8 mouse cellular contexts compared by ENCODE assay signal in genomic region chr2:104742741-104743064, GRCm38 (mm10). TPM values are rescaled to one million over a fixed set of nuclear protein-coding genes. Genes with fewer than 3 reads are reported as not detected.
DNase-seq lines count a peak whose midpoint lies in the region; ATAC-seq and TF ChIP-seq lines count a peak whose summit lies in the region.

Gene Depdc7, minus strand, starts transcription at chr2:104742878.

- peaks cover 19% of the 10 kb centered on the region for H3K27me3 ChIP-seq in E14TG2a.4 (ENCODE audit: insufficient read depth, low read length)
- H3K27me3 ChIP-seq in forebrain, embryonic 14.5 days (replicated peaks; ENCODE audit: control insufficient read depth, insufficient read depth, low read length) = no peaks in the 10 kb centered on the region
- H3K27me3 ChIP-seq in liver, embryonic 16.5 days (ENCODE audit: control insufficient read depth, insufficient read depth, low read depth, low read length) = peaks cover 26% of the 10 kb centered on the region
- peaks cover 26% of the 10 kb centered on the region for H3K27me3 ChIP-seq in neural tube, embryonic 12.5 days (replicated peaks)
- no peaks in the 10 kb centered on the region; the same call in 1 of the 2 replicates for H3K27me3 ChIP-seq in testis, adult 2 months (ENCODE audit: control insufficient read depth, insufficient read depth, low read length)

- DNase-seq in c-Kit-positive CD71-positive TER-119-negative erythroid progenitor cells, embryonic 14.5 days (ENCODE audit: low read depth) = peak; percentile 83
- DNase-seq in forebrain, embryonic 14.5 days (ENCODE audit: low spot score) = peak; percentile 87
- DNase-seq in heart, postnatal 10 days = peak; percentile 93
- peak; percentile 54 for DNase-seq in large intestine, adult 2 months (ENCODE audit: low read depth, low spot score)

- peak within 1 kb of the TSS; percentile 99 for H3K4me2 ChIP-seq in forebrain, embryonic 14.5 days (ENCODE audit: low read length)
- H3K4me2 ChIP-seq in liver, embryonic 16.5 days (ENCODE audit: low read depth, low read length) = peak within 1 kb of the TSS; percentile 73
- peak within 1 kb of the TSS; percentile 99 for H3K4me2 ChIP-seq in neural tube, embryonic 12.5 days (replicated peaks)

- WGBS in forebrain, embryonic 14.5 days = 1% methylated on average over 31 of the region's 31 CpGs
- WGBS in large intestine, adult 2 months = under 1% methylated on average over 31 of the region's 31 CpGs
- WGBS in liver, embryonic 16.5 days (ENCODE audit: insufficient replicate concordance) = 0% methylated on average over 31 of the region's 31 CpGs
- WGBS in neural tube, embryonic 12.5 days = under 1% methylated on average over 31 of the region's 31 CpGs

- H3K4me3 ChIP-seq in E14TG2a.4 (replicated peaks; ENCODE audit: low read length) = peak within 1 kb of the TSS; percentile 87
- peak within 1 kb of the TSS; percentile 70 for H3K4me3 ChIP-seq in forebrain, embryonic 14.5 days (ENCODE audit: low read depth, low read length)
- peak within 1 kb of the TSS; percentile 67 for H3K4me3 ChIP-seq in liver, embryonic 16.5 days (ENCODE audit: low read depth, low read length)
- H3K4me3 ChIP-seq in neural tube, embryonic 12.5 days = peak within 1 kb of the TSS; percentile 71
- H3K4me3 ChIP-seq in testis, adult 2 months (ENCODE audit: control insufficient read depth, low read depth, low read length) = peak within 1 kb of the TSS; percentile 67

- H3K27ac ChIP-seq in forebrain, embryonic 14.5 days (ENCODE audit: low read depth, low read length) = no peak within 1 kb of the TSS
- H3K27ac ChIP-seq in liver, embryonic 16.5 days (ENCODE audit: low read length) = peak within 1 kb of the TSS; percentile 78
- no peak within 1 kb of the TSS for H3K27ac ChIP-seq in neural tube, embryonic 12.5 days
- no peak within 1 kb of the TSS for H3K27ac ChIP-seq in testis, adult 2 months (ENCODE audit: control insufficient read depth, insufficient read depth, low read depth, low read length)

- ATAC-seq in forebrain, embryonic 14.5 days = peak; percentile 93
- peak; percentile 90 for ATAC-seq in liver, embryonic 16.5 days (ENCODE audit: low read depth)
- peak; percentile 87 for ATAC-seq in neural tube, embryonic 12.5 days (ENCODE audit: low FRiP score, low read depth)

- peaks cover 36% of the 10 kb centered on the region for H3K4me1 ChIP-seq in E14TG2a.4 (replicated peaks; ENCODE audit: low read depth, low read length)
- H3K4me1 ChIP-seq in forebrain, embryonic 14.5 days (ENCODE audit: control insufficient read depth, insufficient read depth, low read length) = peaks cover 19% of the 10 kb centered on the region
- no peaks in the 10 kb centered on the region; the same call in 1 of the 2 replicates for H3K4me1 ChIP-seq in liver, embryonic 16.5 days (ENCODE audit: control insufficient read depth, low read depth, low read length)
- peaks cover 15% of the 10 kb centered on the region; the same call in 1 of the 2 replicates for H3K4me1 ChIP-seq in neural tube, embryonic 12.5 days
- peaks cover 11% of the 10 kb centered on the region for H3K4me1 ChIP-seq in testis, adult 2 months (ENCODE audit: control insufficient read depth, insufficient read depth, low read length)

- TF ChIP-seq POLR2A in testis, adult 2 months (IDR thresholded peaks at IDR 0.05; ENCODE audit: control insufficient read depth, low read depth, low read length) = no peak

- TF ChIP-seq CTCF in E14TG2a.4 (conservative IDR thresholded peaks at IDR 0.05; ENCODE audit: low read length) = no peak
- no peak for TF ChIP-seq CTCF in testis, adult 2 months (IDR thresholded peaks at IDR 0.05; ENCODE audit: control insufficient read depth, insufficient read depth, insufficient replicate concordance, low read depth, low read length)

- intact Hi-C loops in heart, postnatal 10 days (cut with DNase I) = no loop called here

- H3K9me3 ChIP-seq in E14TG2a.4 (ENCODE audit: low read length) = no peaks in the 10 kb centered on the region
- H3K9me3 ChIP-seq in forebrain, embryonic 14.5 days (replicated peaks; ENCODE audit: control insufficient read depth, low read length) = no peaks in the 10 kb centered on the region
- no peaks in the 10 kb centered on the region for H3K9me3 ChIP-seq in liver, embryonic 16.5 days (replicated peaks; ENCODE audit: control insufficient read depth, low read length)
- H3K9me3 ChIP-seq in neural tube, embryonic 12.5 days = no peaks in the 10 kb centered on the region

- H3K36me3 ChIP-seq in E14TG2a.4 (ENCODE audit: insufficient read depth, low read length) = no peaks in the 10 kb centered on the region
- H3K36me3 ChIP-seq in forebrain, embryonic 14.5 days (ENCODE audit: control insufficient read depth, insufficient read depth, low read length) = no peaks in the 10 kb centered on the region
- H3K36me3 ChIP-seq in liver, embryonic 16.5 days (ENCODE audit: control insufficient read depth, insufficient read depth) = no peaks in the 10 kb centered on the region
- no peaks in the 10 kb centered on the region for H3K36me3 ChIP-seq in neural tube, embryonic 12.5 days
- no peaks in the 10 kb centered on the region for H3K36me3 ChIP-seq in testis, adult 2 months (ENCODE audit: control insufficient read depth, insufficient read depth, low read length)

- H3K9ac ChIP-seq in forebrain, embryonic 14.5 days (ENCODE audit: low read length) = peak within 1 kb of the TSS; percentile 66
- peak within 1 kb of the TSS; percentile 64 for H3K9ac ChIP-seq in liver, embryonic 16.5 days (ENCODE audit: low read depth, low read length)
- peak within 1 kb of the TSS; percentile 66 for H3K9ac ChIP-seq in neural tube, embryonic 12.5 days

RNA-seq across cellular contexts. Expression of gene Depdc7, which starts in this region (rescaled TPM):
- polyA plus RNA-seq in forebrain, embryonic 14.5 days (2014; fragmentation: Nextera tagmentation; extraction: Ambion mirVana) = 3.6 and 3.8 TPM in 2 replicates
- 1 to 10 TPM in 1 of 2 experiments, under 1 TPM in 1; 0.89 to 1.5 TPM for total RNA-seq in heart, postnatal 10 days (2021)
- 6.2 and 11.0 TPM in 2 replicates for polyA plus RNA-seq in large intestine, adult 2 months (2012; rRNA removed)
- 13.0 and 14.0 TPM in 2 replicates for polyA plus RNA-seq in liver, embryonic 16.5 days (2015; fragmentation: Nextera tagmentation; extraction: Ambion mirVana)
- 2.1 and 2.4 TPM in 2 replicates for polyA plus RNA-seq in neural tube, embryonic 12.5 days (2016; fragmentation: Nextera tagmentation; extraction: Ambion mirVana)
- 0.74 and 1.5 TPM in 2 replicates for polyA plus RNA-seq in testis, adult 2 months (2012; rRNA removed)
